Mouse (Mus musculus): ENCODE results near the gene Ckb.

DNA sequence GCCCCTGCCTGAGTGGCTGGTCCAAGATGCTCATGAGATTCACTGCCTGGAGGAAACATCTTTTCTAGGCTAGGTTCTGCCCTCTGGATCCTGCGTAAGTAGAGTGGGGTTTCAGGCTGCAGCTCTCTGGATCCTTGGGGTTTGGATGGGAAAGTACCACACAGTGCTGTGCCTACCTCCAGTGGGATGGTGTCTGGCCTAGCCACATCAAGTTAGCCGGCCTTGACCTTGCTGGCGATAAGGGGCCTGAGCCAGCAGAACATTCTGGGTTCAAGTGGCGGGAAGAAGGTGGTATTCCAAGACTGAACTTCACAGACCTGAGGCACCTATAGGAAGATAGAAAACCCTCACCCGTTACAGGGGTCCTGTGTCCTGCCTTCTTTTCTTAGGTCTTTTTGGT is 4.7 kb downstream of the Ckb start:
- TF ChIP-seq CTCF (IDR thresholded peaks at IDR 0.05; ENCODE audit: low read depth), result no peak
- no peak for TF ChIP-seq EP300 (IDR thresholded peaks at IDR 0.05; ENCODE audit: low read depth)

Data from liver, embryonic 14.5 days (tissue).